In genomic region chr2:167272706-167273105, GRCm38 (mm10) we compare ENCODE assay signal across 19 mouse cellular contexts. TPM values are rescaled to one million over a fixed set of nuclear protein-coding genes. Genes with fewer than 3 reads are reported as not detected.
DNase-seq lines count a peak whose midpoint lies in the region.
"Had no signal": no experiment of that assay in that cellular context is flagged by ENCODE, and none has a peak within 500 bp of the region (broad histone marks: within the 10 kb centered on the region; RNA-seq: fewer than 3 reads in every experiment).

No protein-coding gene starts in this region.

- no peak overlapping the region for H3K27ac ChIP-seq in embryonic facial prominence, embryonic 10.5 days (replicated peaks)
- H3K27ac ChIP-seq: hindbrain, embryonic 15.5 days; left cerebral cortex, adult 2 months; limb, embryonic 12.5 days; liver, embryonic 14.5 days; midbrain, embryonic 12.5 days had no signal

- H3K4me3 ChIP-seq in embryonic facial prominence, embryonic 10.5 days, result no peak overlapping the region
- H3K4me3 ChIP-seq: hindbrain, embryonic 15.5 days; left cerebral cortex, adult 2 months; limb, embryonic 12.5 days; midbrain, embryonic 12.5 days; myocyte had no signal

- H3K9me3 ChIP-seq in embryonic facial prominence, embryonic 10.5 days, result no peaks in the 10 kb centered on the region
- H3K9me3 ChIP-seq: hindbrain, embryonic 15.5 days; limb, embryonic 12.5 days; midbrain, embryonic 12.5 days had no signal

- H3K27me3 ChIP-seq in embryonic facial prominence, embryonic 10.5 days (replicated peaks; ENCODE audit: low read depth, poor library complexity, severe bottlenecking), result 0 out of 2 replicates have a peak, but pooled peaks cover 5% of the 10 kb centered on the region
- H3K27me3 ChIP-seq: hindbrain, embryonic 15.5 days; midbrain, embryonic 12.5 days; Patski had no signal

- 93% methylated on average over 3 of the region's 3 CpGs for WGBS in embryonic facial prominence, embryonic 10.5 days

- peak; percentile 0 for DNase-seq in adrenal gland, adult 2 months
- no peak for DNase-seq in adrenal gland, postnatal 25 days
- peak; percentile 1 for DNase-seq in kidney, adult 11 months
- no peak for DNase-seq in kidney, postnatal 36 days
- DNase-seq in urinary bladder, postnatal 10 days (ENCODE audit: low spot score), result peak; percentile 1
- DNase-seq in urinary bladder, adult 2 months (ENCODE audit: low spot score), result no peak
- DNase-seq in spleen, adult 12 weeks (ENCODE audit: low spot score), result no peak
- DNase-seq in embryonic facial prominence, embryonic 10.5 days (ENCODE audit: low spot score), result no peak
- DNase-seq: kidney, adult 2 months; right cerebral cortex, postnatal 25 days; thymus, adult 2 months had no signal

- no peaks in the 10 kb centered on the region for H3K4me1 ChIP-seq in embryonic facial prominence, embryonic 10.5 days
- H3K4me1 ChIP-seq: hindbrain, embryonic 15.5 days; limb, embryonic 12.5 days had no signal

- no peaks in the 10 kb centered on the region for H3K36me3 ChIP-seq in embryonic facial prominence, embryonic 10.5 days (replicated peaks)
- H3K36me3 ChIP-seq: hindbrain, embryonic 15.5 days; limb, embryonic 12.5 days; midbrain, embryonic 12.5 days had no signal

RNA-seq across cellular contexts. Expression of gene Ptgis, which starts 32.3 kb away (rescaled TPM):
- 10 to 100 TPM; 17.3 to 37.2 TPM for total RNA-seq in adrenal gland, adult 2 months (2021)
- 65.3 and 74.3 TPM in 2 replicates for polyA plus RNA-seq in adrenal gland, adult 2 months (2012; rRNA removed)
- 17.7 and 24.9 TPM in 2 replicates for total RNA-seq in adrenal gland, postnatal 25 days (2021)
- 98.4 and 106 TPM in 2 replicates for polyA plus RNA-seq in urinary bladder, adult 2 months (2012; rRNA removed)
- polyA plus RNA-seq in embryonic facial prominence, embryonic 10.5 days (2016; fragmentation: Nextera tagmentation; extraction: Ambion mirVana), result 13.7 and 14.6 TPM in 2 replicates
- total RNA-seq: neutrophil, adult 5-6 weeks had no signal

Comparison
In these comparisons a context has a peak if more than half of its experiments do, and no peak if none do; other contexts are left out.
1. DNase-seq: peak in adrenal gland, adult 2 months (single experiment), kidney, adult 11 months (single experiment) and urinary bladder, postnatal 10 days (single experiment); none in adrenal gland, postnatal 25 days (single experiment), kidney, postnatal 36 days (0 of 2), urinary bladder, adult 2 months (single experiment), spleen, adult 12 weeks (single experiment) and embryonic facial prominence, embryonic 10.5 days (single experiment).